8 mouse cellular contexts compared by ENCODE assay signal in the genomic region with DNA sequence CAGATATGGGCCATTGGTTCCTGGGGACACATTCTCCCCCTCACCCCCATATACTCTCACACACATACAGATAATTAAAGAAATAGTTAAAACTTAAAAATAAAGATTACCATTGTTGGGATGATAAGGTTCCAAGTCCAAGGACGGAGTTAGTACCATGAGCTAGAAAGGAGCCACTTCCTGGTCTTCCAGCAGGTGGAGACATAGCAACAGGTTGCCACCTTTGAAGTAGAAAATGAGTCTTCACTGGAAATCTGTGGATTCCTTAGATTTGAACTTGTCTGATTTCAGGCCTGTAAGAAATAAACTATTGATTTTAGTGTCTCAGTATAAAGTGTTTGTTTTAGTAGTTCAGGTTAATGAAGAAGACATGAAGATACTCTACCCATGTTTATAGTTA.
DNase-seq lines count a peak whose midpoint lies in the region; ATAC-seq lines count a peak whose summit lies in the region.
"Had no signal": no experiment of that assay in that cellular context is flagged by ENCODE, and none has a peak within 500 bp of the region (broad histone marks: within the 10 kb centered on the region; RNA-seq: fewer than 3 reads in every experiment).

No protein-coding gene starts in this region.

- no peak overlapping the region for H3K27ac ChIP-seq in kidney, embryonic 14.5 days (ENCODE audit: low read depth, low read length)
- H3K27ac ChIP-seq: embryonic facial prominence, embryonic 13.5 days had no signal

- H3K9ac ChIP-seq in kidney, embryonic 14.5 days (ENCODE audit: low read depth, low read length) = no peak overlapping the region
- H3K9ac ChIP-seq: embryonic facial prominence, embryonic 13.5 days had no signal

- H3K9me3 ChIP-seq in kidney, embryonic 14.5 days (ENCODE audit: control insufficient read depth, low read length) = no peaks in the 10 kb centered on the region
- H3K9me3 ChIP-seq: embryonic facial prominence, embryonic 13.5 days had no signal

- H3K4me2 ChIP-seq in kidney, embryonic 14.5 days (replicated peaks; ENCODE audit: low read depth, low read length) = no peak overlapping the region
- H3K4me2 ChIP-seq: embryonic facial prominence, embryonic 13.5 days had no signal

- peak; percentile 8 for DNase-seq in kidney, adult 9 months
- DNase-seq in 3T3-L1 (ENCODE audit: low read depth, low spot score) (peak; percentile 47), 416B (ENCODE audit: low read depth) (peak; percentile 14)
- DNase-seq in embryo, embryonic 11.5 days (ENCODE audit: low read depth, low spot score) = peak; percentile 31
- DNase-seq in T-cell, adult 2 months (ENCODE audit: low spot score) = no peak

- no peaks in the 10 kb centered on the region for H3K4me1 ChIP-seq in kidney, embryonic 14.5 days (ENCODE audit: control insufficient read depth, insufficient read depth, low read length)
- H3K4me1 ChIP-seq: embryonic facial prominence, embryonic 13.5 days had no signal

- ATAC-seq in kidney, embryonic 14.5 days (ENCODE audit: low FRiP score, low TSS enrichment) = no peak
- no peak for ATAC-seq in monocyte, adult 5-6 weeks (replicated peaks; ENCODE audit: insufficient number of reproducible peaks, low FRiP score, low TSS enrichment, poor library complexity, severe bottlenecking)

- no peaks in the 10 kb centered on the region for H3K36me3 ChIP-seq in kidney, embryonic 14.5 days (ENCODE audit: control insufficient read depth, insufficient read depth, low read length)
- H3K36me3 ChIP-seq: embryonic facial prominence, embryonic 13.5 days had no signal

- no peak overlapping the region for H3K4me3 ChIP-seq in kidney, embryonic 14.5 days (ENCODE audit: low read length)
- H3K4me3 ChIP-seq: embryonic facial prominence, embryonic 13.5 days had no signal

- no peaks in the 10 kb centered on the region for H3K27me3 ChIP-seq in kidney, embryonic 14.5 days (ENCODE audit: control insufficient read depth, insufficient read depth, low read length)
- H3K27me3 ChIP-seq: embryonic facial prominence, embryonic 13.5 days had no signal

- 33% methylated on average over 1 of the region's 1 CpGs for WGBS in kidney, embryonic 14.5 days
